Mouse (Mus musculus) CH12.LX (cell line): ENCODE data around the gene Prim1.

Experiments used
- EP300 ChIP-seq: IDR thresholded peaks from 2 replicates; pipeline ENCODE4 v1.6.1; 2011; ENCODE audit warnings: low read length, improper control_type of control experiment
- POLR2A ChIP-seq: IDR thresholded peaks from 2 replicates; pipeline ENCODE4 v1.6.1; 2011; ENCODE audit warnings: low read depth, mild to moderate bottlenecking, improper control_type of control experiment, low read length

DNA sequence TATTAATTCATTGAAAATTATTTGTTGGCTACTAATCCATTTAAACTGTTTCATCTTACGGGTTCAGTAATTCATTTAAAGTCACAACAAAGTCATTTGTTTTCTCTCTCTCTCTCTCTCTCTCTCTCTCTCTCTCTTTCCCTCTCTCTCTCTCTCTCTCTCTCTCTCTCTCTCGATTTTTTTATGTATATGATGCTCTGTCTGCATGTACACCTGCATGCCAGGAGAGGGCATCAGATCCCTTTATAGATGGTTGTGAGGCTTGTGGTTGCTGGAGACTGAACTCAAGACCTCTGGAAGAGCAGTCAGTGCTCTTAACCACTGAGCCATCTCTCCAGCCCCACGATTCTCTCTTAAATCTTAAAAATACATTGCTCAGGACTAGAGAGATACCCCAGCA lies 43.8 kb upstream of the Prim1 start:
- TF ChIP-seq EP300: no peak
- no peak for TF ChIP-seq POLR2A
